Mouse (Mus musculus): ENCODE data around the gene Dad1. TPM values are rescaled to one million over a fixed set of nuclear protein-coding genes. Genes with fewer than 3 reads are reported as not detected.

Dad1 gene
- 58.9 and 78.6 TPM in 2 replicates for total RNA-seq (2015; ENCODE audit: low replicate concordance)
- total RNA-seq (2017; ENCODE audit: low replicate concordance) = 20.1 and 26.9 TPM in 2 replicates

- ATAC-seq (replicated peaks; ENCODE audit: low FRiP score, poor library complexity, severe bottlenecking) = peak; percentile 90
These were observed at the start of gene Dad1, which contains the start of gene Abhd4 for GRCm38 (mm10) chr14:54253741-54254291. Dad1 (minus strand) TSS chr14:54254104. Abhd4 (plus strand) TSS chr14:54254188.

GRCm38 (mm10) chr14:54300676-54301075 is 46.8 kb upstream of the Dad1 start:
- ATAC-seq (replicated peaks; ENCODE audit: low FRiP score, poor library complexity, severe bottlenecking) = no peak

- ATAC-seq (replicated peaks; ENCODE audit: low FRiP score, poor library complexity, severe bottlenecking) = no peak
These were observed 46.2 kb upstream of the Dad1 start for GRCm38 (mm10) chr14:54300136-54300535.

- no peak for ATAC-seq (replicated peaks; ENCODE audit: low FRiP score, poor library complexity, severe bottlenecking)
These were observed 30.9 kb upstream of the Dad1 start, which contains the start of gene Olfr49 for GRCm38 (mm10) chr14:54284839-54285238. Olfr49 (minus strand) TSS chr14:54284939.

- ATAC-seq (replicated peaks; ENCODE audit: low FRiP score, poor library complexity, severe bottlenecking) = no peak
These were observed 22.5 kb upstream of the Dad1 start for GRCm38 (mm10) chr14:54276446-54276845.

GRCm38 (mm10) chr14:54272696-54273095 is 18.8 kb upstream of the Dad1 start:
- ATAC-seq (replicated peaks; ENCODE audit: low FRiP score, poor library complexity, severe bottlenecking) = no peak

GRCm38 (mm10) chr14:54271976-54272606 is 18.2 kb upstream of the Dad1 start:
- ATAC-seq (replicated peaks; ENCODE audit: low FRiP score, poor library complexity, severe bottlenecking) = no peak

- no peak for ATAC-seq (replicated peaks; ENCODE audit: low FRiP score, poor library complexity, severe bottlenecking)
These were observed 16.5 kb upstream of the Dad1 start for GRCm38 (mm10) chr14:54270413-54270812.

- no peak for ATAC-seq (replicated peaks; ENCODE audit: low FRiP score, poor library complexity, severe bottlenecking)
These were observed 15.7 kb upstream of the Dad1 start for GRCm38 (mm10) chr14:54269566-54269965.

GRCm38 (mm10) chr14:54267966-54268365 is 14.1 kb upstream of the Dad1 start:
- ATAC-seq (replicated peaks; ENCODE audit: low FRiP score, poor library complexity, severe bottlenecking) = no peak

GRCm38 (mm10) chr14:54265951-54266350 is 12.0 kb upstream of the Dad1 start:
- ATAC-seq (replicated peaks; ENCODE audit: low FRiP score, poor library complexity, severe bottlenecking) = no peak

GRCm38 (mm10) chr14:54265093-54265492 is 11.2 kb upstream of the Dad1 start:
- ATAC-seq (replicated peaks; ENCODE audit: low FRiP score, poor library complexity, severe bottlenecking) = no peak

- no peak for ATAC-seq (replicated peaks; ENCODE audit: low FRiP score, poor library complexity, severe bottlenecking)
These were observed 10.3 kb upstream of the Dad1 start for GRCm38 (mm10) chr14:54264231-54264630.

GRCm38 (mm10) chr14:54263099-54263498 is 9.2 kb upstream of the Dad1 start:
- no peak for ATAC-seq (replicated peaks; ENCODE audit: low FRiP score, poor library complexity, severe bottlenecking)

- no peak for ATAC-seq (replicated peaks; ENCODE audit: low FRiP score, poor library complexity, severe bottlenecking)
These were observed 8.7 kb upstream of the Dad1 start for GRCm38 (mm10) chr14:54262622-54263021.

- no peak for ATAC-seq (replicated peaks; ENCODE audit: low FRiP score, poor library complexity, severe bottlenecking)
These were observed 7.5 kb upstream of the Dad1 start for GRCm38 (mm10) chr14:54261386-54261785.

- ATAC-seq (replicated peaks; ENCODE audit: low FRiP score, poor library complexity, severe bottlenecking) = no peak
These were observed 6.3 kb upstream of the Dad1 start for GRCm38 (mm10) chr14:54260196-54260595.

- peak; percentile 36 for ATAC-seq (replicated peaks; ENCODE audit: low FRiP score, poor library complexity, severe bottlenecking)
These were observed 5.8 kb upstream of the Dad1 start for GRCm38 (mm10) chr14:54259722-54260085.

- peak; percentile 88 for ATAC-seq (replicated peaks; ENCODE audit: low FRiP score, poor library complexity, severe bottlenecking)
These were observed 5.3 kb upstream of the Dad1 start for GRCm38 (mm10) chr14:54259003-54259721.

- 0 out of 2 replicates have a peak, but pooled peaks have one; percentile 7 for ATAC-seq (replicated peaks; ENCODE audit: low FRiP score, poor library complexity, severe bottlenecking)
These were observed 4.3 kb upstream of the Dad1 start for GRCm38 (mm10) chr14:54258131-54258670.

All from erythroblast, adult 5-6 weeks (primary cell).